Mouse (Mus musculus): Measurements from ENCODE around the gene Ly6g6c.

Gene Ly6g6c

GRCm38 (mm10) chr17:35108097-35108496, 42.9 kb downstream of the Ly6g6c start, which contains the start of gene Ly6g5c:
Ly6g5c (plus strand) TSS chr17:35108279.
- no peak for DNase-seq (ENCODE audit: low read depth, low spot score)

- no peak for DNase-seq (ENCODE audit: low read depth, low spot score)
These were observed 46.6 kb downstream of the Ly6g6c start for GRCm38 (mm10) chr17:35111774-35112173.

- DNase-seq (ENCODE audit: low read depth, low spot score), result no peak
These were observed 50.1 kb downstream of the Ly6g6c start, which contains the start of gene Ly6g5b for GRCm38 (mm10) chr17:35115046-35116019. Ly6g5b (minus strand) TSS chr17:35115428.

Measured in brain, embryonic 18.5 days (tissue).